Mouse (Mus musculus) mesoderm, embryonic 11.5 days (tissue): Measurements from ENCODE around the gene Ccr3.
"Not testable (repeated sequence)": the region's sequence is repeated elsewhere in the genome, so short reads cannot be mapped to it uniquely, and the experiment has no call there.

Source experiments
- DNase-seq: peaks from one replicate; pipeline ENCODE4 v3.0.0-alpha.2; 2012; ENCODE audit warnings: low read depth, low spot score

The Ccr3 gene

GRCm38 (mm10) chr9:124021672-124022071 lies at the start of gene Ccr3:
TSS of gene Ccr3 (plus strand) at chr9:124021972.
- no peak for DNase-seq

- DNase-seq = no peak
These were observed 46.1 kb upstream of the Ccr3 start for GRCm38 (mm10) chr9:123975630-123976029.

- no peak for DNase-seq
These were observed 44.7 kb upstream of the Ccr3 start for GRCm38 (mm10) chr9:123976876-123977663.

GRCm38 (mm10) chr9:123978308-123978707 lies 43.5 kb upstream of the Ccr3 start, which contains the start of gene Ccr1l1:
TSS of gene Ccr1l1 (minus strand) at chr9:123978408.
- DNase-seq = no peak

- not testable (repeated sequence) for DNase-seq
These were observed 40.8 kb upstream of the Ccr3 start for GRCm38 (mm10) chr9:123980858-123981475.

- no peak for DNase-seq
These were observed 39.9 kb upstream of the Ccr3 start for GRCm38 (mm10) chr9:123981909-123982308.

GRCm38 (mm10) chr9:123982720-123983119 lies 39.1 kb upstream of the Ccr3 start:
- no peak for DNase-seq

GRCm38 (mm10) chr9:123984943-123985342 lies 36.8 kb upstream of the Ccr3 start:
- DNase-seq = no peak

- no peak for DNase-seq
These were observed 35.6 kb upstream of the Ccr3 start for GRCm38 (mm10) chr9:123986217-123986616.

GRCm38 (mm10) chr9:123989671-123990070 lies 32.1 kb upstream of the Ccr3 start:
- no peak for DNase-seq

- DNase-seq = no peak
These were observed 30.4 kb upstream of the Ccr3 start for GRCm38 (mm10) chr9:123991312-123991906.

GRCm38 (mm10) chr9:123997719-123998118 lies 24.1 kb upstream of the Ccr3 start:
- no peak for DNase-seq

GRCm38 (mm10) chr9:123999784-124000183 lies 22.0 kb upstream of the Ccr3 start:
- DNase-seq = no peak

GRCm38 (mm10) chr9:124012691-124013090 lies 9.1 kb upstream of the Ccr3 start:
- no peak for DNase-seq

- no peak for DNase-seq
These were observed 8.5 kb upstream of the Ccr3 start for GRCm38 (mm10) chr9:124013270-124013669.

GRCm38 (mm10) chr9:124014985-124015652 lies 6.7 kb upstream of the Ccr3 start:
- DNase-seq = no peak

- no peak for DNase-seq
These were observed 5.7 kb upstream of the Ccr3 start for GRCm38 (mm10) chr9:124016048-124016447.

- DNase-seq = no peak
These were observed 1.9 kb upstream of the Ccr3 start for GRCm38 (mm10) chr9:124019887-124020286.

GRCm38 (mm10) chr9:124033345-124033744 lies 11.6 kb downstream of the Ccr3 start:
- DNase-seq = peak; percentile 43

- peak; percentile 52 for DNase-seq
These were observed 15.9 kb downstream of the Ccr3 start for GRCm38 (mm10) chr9:124037707-124038106.

- DNase-seq = no peak
These were observed 16.4 kb downstream of the Ccr3 start for GRCm38 (mm10) chr9:124038158-124038582.

GRCm38 (mm10) chr9:124038949-124039348 lies 17.2 kb downstream of the Ccr3 start:
- DNase-seq = no peak
